Mouse (Mus musculus) forebrain, embryonic 14.5 days (tissue): ENCODE results near the gene Gm382. TPM values are rescaled to one million over a fixed set of nuclear protein-coding genes. Genes with fewer than 3 reads are reported as not detected.

Source experiments
- ATAC-seq: fragments of 200-750 bp; cut with Nextera tagmentation; 2 replicates; pipeline ENCODE4 v1.8.0; 2017; ENCODE audit warnings: mild to moderate bottlenecking, moderate library complexity
- DNase-seq: peaks from one replicate; pipeline ENCODE4 v3.0.0-alpha.2; 2015; ENCODE audit warnings: low spot score
- H3K27ac ChIP-seq: fragments of 300-500 bp; sonication (generic); 2 replicates; pipeline ENCODE4 v1.5.1; 2014; ENCODE audit warnings: low read depth, mild to moderate bottlenecking, control low read depth, low read length, moderate library complexity
- H3K27me3 ChIP-seq: fragments of 300-500 bp; sonication (generic); replicated peaks from 2 replicates; pipeline ENCODE4 v1.6.1; 2014; ENCODE audit warnings: low read length, control low read depth, mixed read lengths; ENCODE audit not compliant: control insufficient read depth, insufficient read depth
- H3K36me3 ChIP-seq: fragments of 300-500 bp; sonication (generic); 2 replicates; pipeline ENCODE4 v1.6.1; 2014; ENCODE audit warnings: low read length, control low read depth; ENCODE audit not compliant: control insufficient read depth, insufficient read depth
- H3K4me1 ChIP-seq: fragments of 300-500 bp; sonication (generic); 2 replicates; pipeline ENCODE4 v1.6.1; 2014; ENCODE audit warnings: antibody characterized with exemption, low read length, control low read depth; ENCODE audit not compliant: control insufficient read depth, insufficient read depth
- H3K4me2 ChIP-seq: fragments of 300-500 bp; sonication (generic); 2 replicates; pipeline ENCODE4 v1.6.1; 2014; ENCODE audit warnings: mild to moderate bottlenecking, control low read depth, low read length
- H3K4me3 ChIP-seq: fragments of 300-500 bp; sonication (generic); 2 replicates; pipeline ENCODE4 v1.5.1; 2014; ENCODE audit warnings: low read depth, low read length, control low read depth
- H3K9ac ChIP-seq: fragments of 300-500 bp; sonication (generic); 2 replicates; pipeline ENCODE4 v1.6.1; 2014; ENCODE audit warnings: mild to moderate bottlenecking, low read length, control low read depth, moderate library complexity
- H3K9me3 ChIP-seq: fragments of 300-500 bp; sonication (generic); replicated peaks from 2 replicates; pipeline ENCODE4 v1.6.1; 2016; ENCODE audit warnings: low read length, control low read depth, mixed read lengths; ENCODE audit not compliant: control insufficient read depth
- WGBS: fragments of 180-500 bp; shearing (Covaris S2); extraction: QIAGEN DNeasy Blood & Tissue Kit; methylation state at CpG from one replicate; pipeline ENCODE4 v1.1.7; 2014; 5-methylcytosine and 5-hydroxymethylcytosine counted together
- polyA plus RNA-seq: library from polyadenylated mRNA; unstranded; fragments of >200 nt; fragmentation: Nextera tagmentation; extraction: Ambion mirVana; gene quantifications from 2 replicates; pipeline ENCODE4 v1.2.1, GENCODE M21; 2014

Gm382 gene
- not detected in 2 replicates for polyA plus RNA-seq

- Histone ChIP-seq H3K4me3 (no peak within 1 kb of the TSS), H3K9ac (no peak within 1 kb of the TSS), H3K4me1 (no peaks in the 10 kb centered on the region), H3K27ac (no peak within 1 kb of the TSS), H3K27me3 (no peaks in the 10 kb centered on the region), H3K36me3 (no peaks in the 10 kb centered on the region), H3K9me3 (no peaks in the 10 kb centered on the region), H3K4me2 (no peak within 1 kb of the TSS)
- WGBS: 86% methylated on average over 1 of the region's 1 CpGs
- ATAC-seq (no peak), DNase-seq (no peak)
These were observed at the start of gene Gm382 for GRCm38 (mm10) chrX:127039672-127040071. Gm382 (plus strand) TSS chrX:127039972.

DNA sequence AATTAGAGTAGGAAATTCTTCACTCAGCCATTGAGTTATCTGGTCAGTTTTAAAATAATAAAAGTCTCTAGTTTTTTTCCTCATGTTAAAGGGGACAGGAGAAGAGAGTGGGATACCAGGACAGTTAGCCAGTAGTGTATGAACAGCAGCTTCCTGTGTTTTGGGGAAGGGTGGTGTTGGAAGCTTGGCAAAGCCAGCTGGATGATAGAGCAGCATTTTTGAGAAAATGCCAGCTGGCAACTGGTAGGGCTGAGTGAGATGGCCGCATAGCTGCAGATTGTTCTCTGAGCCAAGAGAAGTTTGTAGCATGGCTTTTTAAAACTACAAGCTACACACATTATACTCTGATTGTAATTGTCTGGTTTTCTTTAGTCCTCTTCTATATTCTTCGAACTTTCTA, 30.4 kb downstream of the Gm382 start:
- Histone ChIP-seq H3K9me3 (no peaks in the 10 kb centered on the region), H3K36me3 (no peaks in the 10 kb centered on the region), H3K27me3 (no peaks in the 10 kb centered on the region), H3K4me2 (no peak overlapping the region), H3K9ac (no peak overlapping the region), H3K27ac (no peak overlapping the region), H3K4me3 (no peak overlapping the region), H3K4me1 (no peaks in the 10 kb centered on the region)
- WGBS: 75% methylated on average over 2 of the region's 2 CpGs
- ATAC-seq (no peak), DNase-seq (peak; percentile 1)

DNA sequence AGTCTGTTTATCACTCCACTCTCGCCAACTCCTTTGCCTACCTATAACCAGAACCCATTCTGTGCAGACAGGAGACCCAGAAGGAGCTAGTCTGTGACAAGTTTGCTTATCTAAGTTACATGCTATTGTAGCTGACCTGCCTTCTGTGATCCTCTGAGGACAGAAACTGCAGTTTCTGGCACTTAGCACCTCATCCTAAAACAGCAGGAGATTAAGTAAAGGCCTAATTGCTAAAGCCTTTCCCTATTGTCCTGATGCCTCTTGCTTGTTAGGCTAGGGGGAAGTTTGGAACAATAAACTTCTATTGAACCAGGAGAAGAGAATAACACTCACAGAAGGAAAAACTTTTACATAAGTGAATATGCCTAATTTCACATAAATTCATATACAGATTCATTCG, 51.5 kb downstream of the Gm382 start:
- ATAC-seq (no peak), DNase-seq (no peak)
- Histone ChIP-seq H3K36me3 (no peaks in the 10 kb centered on the region), H3K4me1 (no peaks in the 10 kb centered on the region), H3K9me3 (no peaks in the 10 kb centered on the region), H3K9ac (no peak overlapping the region), H3K4me2 (no peak overlapping the region), H3K27me3 (no peaks in the 10 kb centered on the region), H3K27ac (no peak overlapping the region), H3K4me3 (no peak overlapping the region)
- WGBS: 71% methylated on average over 2 of the region's 2 CpGs

- Histone ChIP-seq H3K4me1 (no peaks in the 10 kb centered on the region), H3K27ac (no peak overlapping the region), H3K36me3 (no peaks in the 10 kb centered on the region), H3K27me3 (no peaks in the 10 kb centered on the region), H3K9me3 (no peaks in the 10 kb centered on the region), H3K4me2 (no peak overlapping the region), H3K4me3 (no peak overlapping the region), H3K9ac (no peak overlapping the region)
- ATAC-seq: no peak
- DNase-seq: no peak
These were observed 53.3 kb downstream of the Gm382 start for GRCm38 (mm10) chrX:127093036-127093435.

GRCm38 (mm10) chrX:127093961-127094360, 54.2 kb downstream of the Gm382 start:
- 74% methylated on average over 3 of the region's 3 CpGs for WGBS
- Histone ChIP-seq H3K9me3 (no peaks in the 10 kb centered on the region), H3K27me3 (no peaks in the 10 kb centered on the region), H3K36me3 (no peaks in the 10 kb centered on the region), H3K4me3 (no peak overlapping the region), H3K4me2 (no peak overlapping the region), H3K9ac (no peak overlapping the region), H3K27ac (no peak overlapping the region), H3K4me1 (no peaks in the 10 kb centered on the region)
- ATAC-seq (no peak), DNase-seq (no peak)

- no peak overlapping the region for H3K4me3 ChIP-seq
- H3K9me3 ChIP-seq: no peaks in the 10 kb centered on the region
- no peak overlapping the region for H3K9ac ChIP-seq
- ATAC-seq: no peak
- H3K4me1 ChIP-seq: no peaks in the 10 kb centered on the region
- no peaks in the 10 kb centered on the region for H3K36me3 ChIP-seq
- no peaks in the 10 kb centered on the region for H3K27me3 ChIP-seq
- H3K27ac ChIP-seq: no peak overlapping the region
- no peak for DNase-seq
- 79% methylated on average over 2 of the region's 2 CpGs for WGBS
- H3K4me2 ChIP-seq: no peak overlapping the region
These were observed 64.6 kb downstream of the Gm382 start for GRCm38 (mm10) chrX:127104341-127104740.

Other genes starting within 250 kb of the Gm382 start
- not detected in 2 replicates for gene 4932411N23Rik, start 224.1 kb upstream of the Gm382 start, polyA plus RNA-seq